Mouse (Mus musculus) ES-Bruce4 (cell line): ENCODE results near the gene Il12rb1.

Experiments used
- CTCF ChIP-seq: IDR thresholded peaks from one replicate; pipeline ENCODE4 v1.8.1; 2011; ENCODE audit warnings: low read depth, low read length
- EP300 ChIP-seq: IDR thresholded peaks from 2 replicates; pipeline ENCODE4 v1.6.1; 2011; ENCODE audit warnings: low read depth, low read length; ENCODE audit not compliant: insufficient read depth

- no peak for TF ChIP-seq CTCF
- TF ChIP-seq EP300: no peak
These were observed 6.4 kb upstream of the Il12rb1 start for GRCm38 (mm10) chr8:70801830-70802229.
